Mouse (Mus musculus): Measurements from ENCODE around the gene Tomm40l. TPM values are rescaled to one million over a fixed set of nuclear protein-coding genes. Genes with fewer than 3 reads are reported as not detected.

Tomm40l gene
- total and polyA plus RNA-seq, 3 experiments = 9.7 to 31.9 (median 26.4) TPM

DNA sequence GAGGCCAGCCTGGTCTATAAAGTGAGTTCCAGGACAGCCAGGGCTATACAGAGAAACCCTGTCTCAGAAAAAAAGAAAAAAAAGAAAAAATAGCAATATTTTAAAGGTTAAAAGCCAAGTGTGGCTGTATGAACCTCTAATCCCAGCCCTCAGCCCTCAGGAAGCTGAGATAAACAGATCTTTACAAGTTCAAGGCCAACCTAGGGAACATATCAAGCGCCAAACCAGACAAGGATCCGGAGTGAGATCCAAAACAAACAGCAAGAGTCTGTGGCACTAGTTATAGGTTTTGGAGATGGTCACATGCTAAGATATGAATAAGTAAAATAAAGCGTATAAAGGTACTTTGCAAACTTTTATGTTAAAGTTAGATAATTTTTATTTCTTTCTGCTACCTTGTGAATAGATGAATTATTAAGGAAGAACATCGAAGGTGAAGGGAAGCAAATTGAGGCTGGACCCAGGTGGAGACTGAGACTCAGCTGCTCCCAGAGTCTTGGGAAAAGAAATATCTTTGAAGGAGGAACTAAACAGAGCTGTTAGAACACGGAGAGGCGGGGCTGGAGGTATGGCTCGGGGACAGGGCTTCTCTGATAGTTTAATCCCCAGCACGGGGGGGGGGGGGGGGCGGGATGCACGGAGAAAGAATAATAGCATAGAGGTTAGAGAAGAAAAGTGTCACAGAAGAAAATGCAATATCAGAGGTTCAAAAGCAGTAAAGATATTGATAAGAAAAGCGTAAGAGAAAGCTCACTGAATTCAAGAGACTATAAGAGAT lies 18.7 kb downstream of the Tomm40l start:
- Histone ChIP-seq H3K27me3 (ENCODE audit: insufficient read depth, low read length) (peaks cover 15% of the 10 kb centered on the region), H3K4me1 (ENCODE audit: insufficient read depth, low read depth, low read length) (no peaks in the 10 kb centered on the region), H3K4me3 (ENCODE audit: low read depth, low read length) (no peak overlapping the region), H3K36me3 (replicated peaks) (no peaks in the 10 kb centered on the region), H3K9me3 (replicated peaks) (0 out of 2 replicates have a peak, but pooled peaks cover 3% of the 10 kb centered on the region)
- TF ChIP-seq CTCF (IDR thresholded peaks at IDR 0.05; ENCODE audit: low read depth, low read length) = no peak
- TF ChIP-seq GATA1 (IDR thresholded peaks at IDR 0.05; ENCODE audit: borderline replicate concordance, low read length) = no peak
- no peak for TF ChIP-seq GATA2 (IDR thresholded peaks at IDR 0.05; ENCODE audit: borderline replicate concordance, low read depth, low read length)
- no peak for TF ChIP-seq TAL1 (conservative IDR thresholded peaks at IDR 0.05; ENCODE audit: low read depth, low read length)
- TF ChIP-seq POLR2AphosphoS5 (IDR thresholded peaks at IDR 0.05; ENCODE audit: insufficient replicate concordance, low read depth, low read length) = no peak
- DNase-seq (ENCODE audit: low spot score) (no peak), ATAC-seq (ENCODE audit: extremely low read depth, insufficient number of reproducible peaks, low FRiP score, poor library complexity, severe bottlenecking) (no peak)

GRCm38 (mm10) chr1:171200769-171201168 lies 21.5 kb downstream of the Tomm40l start:
- H3K9me3 ChIP-seq (replicated peaks) = no peaks in the 10 kb centered on the region
- H3K4me3 ChIP-seq (ENCODE audit: low read depth, low read length) = no peak overlapping the region
- no peak for ATAC-seq (ENCODE audit: extremely low read depth, insufficient number of reproducible peaks, low FRiP score, poor library complexity, severe bottlenecking)
- TF ChIP-seq GATA1 (IDR thresholded peaks at IDR 0.05; ENCODE audit: borderline replicate concordance, low read length) = no peak
- no peak for TF ChIP-seq POLR2AphosphoS5 (IDR thresholded peaks at IDR 0.05; ENCODE audit: insufficient replicate concordance, low read depth, low read length)
- TF ChIP-seq TAL1 (conservative IDR thresholded peaks at IDR 0.05; ENCODE audit: low read depth, low read length) = no peak
- TF ChIP-seq GATA2 (IDR thresholded peaks at IDR 0.05; ENCODE audit: borderline replicate concordance, low read depth, low read length) = no peak
- no peak for TF ChIP-seq CTCF (IDR thresholded peaks at IDR 0.05; ENCODE audit: low read depth, low read length)
- H3K27me3 ChIP-seq (ENCODE audit: insufficient read depth, low read length) = peaks cover 11% of the 10 kb centered on the region
- DNase-seq (ENCODE audit: low spot score) = no peak
- H3K36me3 ChIP-seq (replicated peaks) = no peaks in the 10 kb centered on the region
- peaks cover 4% of the 10 kb centered on the region; the same call in 1 of the 2 replicates for H3K4me1 ChIP-seq (ENCODE audit: insufficient read depth, low read depth, low read length)

GRCm38 (mm10) chr1:171199532-171199931 lies 22.8 kb downstream of the Tomm40l start:
- no peak for DNase-seq (ENCODE audit: low spot score)
- no peak for TF ChIP-seq GATA1 (IDR thresholded peaks at IDR 0.05; ENCODE audit: borderline replicate concordance, low read length)
- no peak for TF ChIP-seq POLR2AphosphoS5 (IDR thresholded peaks at IDR 0.05; ENCODE audit: insufficient replicate concordance, low read depth, low read length)
- no peak for TF ChIP-seq TAL1 (conservative IDR thresholded peaks at IDR 0.05; ENCODE audit: low read depth, low read length)
- no peak for TF ChIP-seq CTCF (IDR thresholded peaks at IDR 0.05; ENCODE audit: low read depth, low read length)
- no peak for TF ChIP-seq GATA2 (IDR thresholded peaks at IDR 0.05; ENCODE audit: borderline replicate concordance, low read depth, low read length)
- Histone ChIP-seq H3K36me3 (replicated peaks) (no peaks in the 10 kb centered on the region), H3K27me3 (ENCODE audit: insufficient read depth, low read length) (peaks cover 19% of the 10 kb centered on the region), H3K4me3 (ENCODE audit: low read depth, low read length) (no peak overlapping the region), H3K9me3 (replicated peaks) (no peaks in the 10 kb centered on the region), H3K4me1 (ENCODE audit: insufficient read depth, low read depth, low read length) (peaks cover 4% of the 10 kb centered on the region; the same call in 1 of the 2 replicates)
- ATAC-seq (ENCODE audit: extremely low read depth, insufficient number of reproducible peaks, low FRiP score, poor library complexity, severe bottlenecking) = no peak

DNA sequence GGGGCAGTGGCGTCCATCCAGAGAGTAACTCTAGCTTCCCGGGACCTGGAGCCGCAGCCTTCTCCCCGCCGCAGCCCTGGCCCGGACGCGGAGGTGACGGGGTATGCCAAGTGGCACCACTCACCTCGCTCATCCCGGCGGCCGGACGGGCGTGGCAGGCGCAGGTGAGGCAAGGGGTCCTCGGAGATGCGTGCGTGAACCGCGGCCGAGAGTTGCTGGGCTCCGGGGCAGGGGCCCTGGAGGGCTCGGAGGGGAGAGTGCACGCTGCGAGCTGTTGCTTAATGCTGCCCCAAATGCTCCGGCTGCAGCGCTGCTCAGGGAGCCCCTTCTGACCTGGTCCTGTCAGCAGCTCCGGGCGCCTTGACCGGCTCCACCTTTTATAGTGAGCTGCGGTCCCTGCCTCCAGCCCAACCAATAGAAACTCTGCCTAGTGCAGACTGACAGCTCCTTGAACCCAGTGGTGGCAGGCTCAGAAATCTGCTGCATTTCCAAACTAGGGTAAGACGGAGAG lies 26.4 kb downstream of the Tomm40l start, which contains the start of gene Pcp4l1:
Pcp4l1 (minus strand) TSS at position 382 of the 511 bp plus-strand sequence.
- no peak for DNase-seq (ENCODE audit: low spot score)
- Histone ChIP-seq H3K4me3 (ENCODE audit: low read depth, low read length) (no peak within 1 kb of the TSS), H3K27me3 (ENCODE audit: insufficient read depth, low read length) (peaks cover 32% of the 10 kb centered on the region), H3K36me3 (replicated peaks) (no peaks in the 10 kb centered on the region), H3K9me3 (replicated peaks) (no peaks in the 10 kb centered on the region), H3K4me1 (ENCODE audit: insufficient read depth, low read depth, low read length) (peaks cover 4% of the 10 kb centered on the region; the same call in 1 of the 2 replicates)
- no peak for TF ChIP-seq POLR2AphosphoS5 (IDR thresholded peaks at IDR 0.05; ENCODE audit: insufficient replicate concordance, low read depth, low read length)
- TF ChIP-seq GATA2 (IDR thresholded peaks at IDR 0.05; ENCODE audit: borderline replicate concordance, low read depth, low read length) = no peak
- no peak for TF ChIP-seq CTCF (IDR thresholded peaks at IDR 0.05; ENCODE audit: low read depth, low read length)
- no peak for TF ChIP-seq TAL1 (conservative IDR thresholded peaks at IDR 0.05; ENCODE audit: low read depth, low read length)
- no peak for TF ChIP-seq GATA1 (IDR thresholded peaks at IDR 0.05; ENCODE audit: borderline replicate concordance, low read length)
- ATAC-seq (ENCODE audit: extremely low read depth, insufficient number of reproducible peaks, low FRiP score, poor library complexity, severe bottlenecking) = no peak

GRCm38 (mm10) chr1:171195046-171195822 lies 27.1 kb downstream of the Tomm40l start:
- no peak overlapping the region for H3K4me3 ChIP-seq (ENCODE audit: low read depth, low read length)

More at GRCm38 (mm10) chr1:171195046-171195822, 27.1 kb downstream of the Tomm40l start:
- peaks cover 4% of the 10 kb centered on the region; the same call in 1 of the 2 replicates for H3K4me1 ChIP-seq (ENCODE audit: insufficient read depth, low read depth, low read length)
- DNase-seq (ENCODE audit: low spot score) = no peak
- no peaks in the 10 kb centered on the region for H3K9me3 ChIP-seq (replicated peaks)
- TF ChIP-seq POLR2AphosphoS5 (IDR thresholded peaks at IDR 0.05; ENCODE audit: insufficient replicate concordance, low read depth, low read length) (no peak), GATA2 (IDR thresholded peaks at IDR 0.05; ENCODE audit: borderline replicate concordance, low read depth, low read length) (no peak), GATA1 (IDR thresholded peaks at IDR 0.05; ENCODE audit: borderline replicate concordance, low read length) (no peak), TAL1 (conservative IDR thresholded peaks at IDR 0.05; ENCODE audit: low read depth, low read length) (no peak), CTCF (IDR thresholded peaks at IDR 0.05; ENCODE audit: low read depth, low read length) (no peak)
- no peaks in the 10 kb centered on the region for H3K36me3 ChIP-seq (replicated peaks)
- no peak for ATAC-seq (ENCODE audit: extremely low read depth, insufficient number of reproducible peaks, low FRiP score, poor library complexity, severe bottlenecking)
- peaks cover 37% of the 10 kb centered on the region for H3K27me3 ChIP-seq (ENCODE audit: insufficient read depth, low read length)
